Mouse (Mus musculus) MEL (cell line): ENCODE measurements around the gene Nelfe. TPM values are rescaled to one million over a fixed set of nuclear protein-coding genes. Genes with fewer than 3 reads are reported as not detected.

Experiments
- DNase-seq: peaks from one replicate; pipeline ENCODE4 v3.0.0; 2011; ENCODE audit warnings: low read depth, low spot score
- H3K27ac ChIP-seq: 2 replicates; pipeline ENCODE4 v1.5.1; 2012; ENCODE audit warnings: low read depth, mild to moderate bottlenecking, control low read depth, low read length, moderate library complexity; ENCODE audit not compliant: control insufficient read depth
- H3K27me3 ChIP-seq, 2 experiments: fragments of 150-350 bp in 1 of 2; sonication (generic) in 1 of 2; 2 replicates each; pipeline ENCODE4 v1.6.1; 2012; ENCODE audit warnings: low read length in 2 of 2, mild to moderate bottlenecking in 2 of 2, improper control_type of control experiment in 1 of 2, moderate library complexity in 1 of 2; ENCODE audit not compliant: insufficient read depth in 2 of 2, control insufficient read depth in 1 of 2
- H3K36me3 ChIP-seq, 2 experiments: 2 replicates each; pipeline ENCODE4 v1.6.1; 2012 to 2014; ENCODE audit warnings: low read length in 2 of 2, improper control_type of control experiment in 1 of 2, inconsistent platforms in 1 of 2, mild to moderate bottlenecking in 1 of 2; ENCODE audit not compliant: insufficient read depth in 2 of 2, control insufficient read depth in 1 of 2
- H3K4me1 ChIP-seq, 2 experiments: fragments of 150-350 bp in 1 of 2; sonication (generic) in 1 of 2; 2 replicates each; pipeline ENCODE4 v1.6.1; 2012; ENCODE audit warnings: low read length in 2 of 2, improper control_type of control experiment in 1 of 2, mild to moderate bottlenecking in 1 of 2; ENCODE audit not compliant: insufficient read depth in 2 of 2, control insufficient read depth in 1 of 2
- H3K4me3 ChIP-seq, 2 experiments: fragments of 150-350 bp in 1 of 2; sonication (generic) in 1 of 2; 2 replicates each; pipeline ENCODE4 v1.5.1; 2012; ENCODE audit warnings: low read depth in 2 of 2, low read length in 2 of 2, mild to moderate bottlenecking in 2 of 2, moderate library complexity in 2 of 2, control low read depth in 1 of 2, improper control_type of control experiment in 1 of 2; ENCODE audit not compliant: control insufficient read depth in 1 of 2, insufficient read depth in 1 of 2
- H3K79me2 ChIP-seq: 2 replicates; pipeline ENCODE4 v1.6.1; 2012; ENCODE audit warnings: mild to moderate bottlenecking, low read length, moderate library complexity; ENCODE audit not compliant: control insufficient read depth, poor library complexity, insufficient read depth
- H3K9ac ChIP-seq: 2 replicates; pipeline ENCODE4 v1.6.1; 2012; ENCODE audit warnings: low read depth, mild to moderate bottlenecking, control low read depth, low read length, moderate library complexity; ENCODE audit not compliant: control insufficient read depth, poor library complexity, severe bottlenecking
- H3K9me3 ChIP-seq: fragments of 150-350 bp; sonication (generic); replicated peaks from 2 replicates; pipeline ENCODE4 v1.6.1; 2012; ENCODE audit warnings: mild to moderate bottlenecking, low read length, improper control_type of control experiment, moderate library complexity; ENCODE audit not compliant: insufficient read depth
- BHLHE40 ChIP-seq: IDR thresholded peaks from 2 replicates; pipeline ENCODE4 v1.6.1; 2012; ENCODE audit warnings: low read depth, mild to moderate bottlenecking, inconsistent platforms, low read length, improper control_type of control experiment, borderline replicate concordance
- CHD1 ChIP-seq: IDR thresholded peaks from 2 replicates; pipeline ENCODE4 v1.6.1; 2012; ENCODE audit warnings: low read depth, mild to moderate bottlenecking, inconsistent platforms, low read length, improper control_type of control experiment
- E2F4 ChIP-seq: IDR thresholded peaks from 2 replicates; pipeline ENCODE4 v1.6.1; 2011; ENCODE audit warnings: low read depth, low read length, improper control_type of control experiment, borderline replicate concordance
- ETS1 ChIP-seq: IDR thresholded peaks from 2 replicates; pipeline ENCODE4 v1.6.1; 2012; ENCODE audit warnings: low read depth, mild to moderate bottlenecking, inconsistent platforms, low read length, improper control_type of control experiment, moderate library complexity
- GABPA ChIP-seq: IDR thresholded peaks from 2 replicates; pipeline ENCODE4 v1.6.1; 2012; ENCODE audit warnings: low read depth, mild to moderate bottlenecking, inconsistent platforms, low read length, improper control_type of control experiment, moderate library complexity
- GATA1 ChIP-seq: IDR thresholded peaks from 2 replicates; pipeline ENCODE4 v1.6.1; 2011; ENCODE audit warnings: low read depth, low read length, improper control_type of control experiment
- HCFC1 ChIP-seq: IDR thresholded peaks from 2 replicates; pipeline ENCODE4 v1.6.1; 2012; ENCODE audit warnings: low read depth, mild to moderate bottlenecking, inconsistent platforms, low read length, improper control_type of control experiment, moderate library complexity
- JUND ChIP-seq: IDR thresholded peaks from 2 replicates; pipeline ENCODE4 v1.6.1; 2011; ENCODE audit warnings: low read depth, mild to moderate bottlenecking, improper control_type of control experiment, low read length
- KAT2A ChIP-seq: conservative IDR thresholded peaks from 2 replicates; pipeline ENCODE4 v1.6.1; 2012; ENCODE audit warnings: low read depth, low read length, improper control_type of control experiment, inconsistent platforms
- MAFK ChIP-seq: IDR thresholded peaks from 2 replicates; pipeline ENCODE4 v1.6.1; 2011; ENCODE audit warnings: low read depth, mild to moderate bottlenecking, low read length, improper control_type of control experiment, borderline replicate concordance
- MAX ChIP-seq: IDR thresholded peaks from 2 replicates; pipeline ENCODE4 v1.6.1; 2011; ENCODE audit warnings: low read length, improper control_type of control experiment
- MAZ ChIP-seq: IDR thresholded peaks from 2 replicates; pipeline ENCODE4 v1.6.1; 2012; ENCODE audit warnings: low read depth, mild to moderate bottlenecking, inconsistent platforms, low read length, improper control_type of control experiment
- MEF2A ChIP-seq: IDR thresholded peaks from 2 replicates; pipeline ENCODE4 v1.6.1; 2014; ENCODE audit warnings: low read depth, mild to moderate bottlenecking, inconsistent platforms, low read length, improper control_type of control experiment; ENCODE audit not compliant: poor library complexity, insufficient replicate concordance, severe bottlenecking; ENCODE audit errors: extremely low read depth
- MXI1 ChIP-seq: IDR thresholded peaks from 2 replicates; pipeline ENCODE4 v1.6.1; 2011; ENCODE audit warnings: mild to moderate bottlenecking, low read depth, low read length, improper control_type of control experiment
- MYB ChIP-seq: IDR thresholded peaks from 2 replicates; pipeline ENCODE4 v1.6.1; 2011; ENCODE audit warnings: mild to moderate bottlenecking, low read depth, low read length, improper control_type of control experiment
- MYC ChIP-seq: IDR thresholded peaks from 2 replicates; pipeline ENCODE4 v1.6.1; 2011; ENCODE audit warnings: low read depth, mild to moderate bottlenecking, low read length, improper control_type of control experiment, moderate library complexity
- NELFE ChIP-seq: IDR thresholded peaks from 2 replicates; pipeline ENCODE4 v1.6.1; 2011; ENCODE audit warnings: low read depth, low read length, improper control_type of control experiment
- NRF1 ChIP-seq: IDR thresholded peaks from 2 replicates; pipeline ENCODE4 v1.6.1; 2014; ENCODE audit warnings: low read depth, mild to moderate bottlenecking, inconsistent platforms, low read length, improper control_type of control experiment, moderate library complexity; ENCODE audit not compliant: poor library complexity, insufficient read depth, severe bottlenecking
- POLR2A ChIP-seq, 2 experiments: IDR thresholded peaks; 2 replicates each; pipeline ENCODE4 v1.6.1; 2011 to 2012; ENCODE audit warnings: low read length in 2 of 2, mild to moderate bottlenecking in 2 of 2, control low read depth in 1 of 2, improper control_type of control experiment in 1 of 2, low read depth in 1 of 2, moderate library complexity in 1 of 2; ENCODE audit not compliant: control insufficient read depth in 1 of 2, insufficient read depth in 1 of 2, poor library complexity in 1 of 2
- POLR2AphosphoS2 ChIP-seq: IDR thresholded peaks from 2 replicates; pipeline ENCODE4 v1.6.1; 2011; ENCODE audit warnings: low read length, improper control_type of control experiment
- POLR2AphosphoS5 ChIP-seq: IDR thresholded peaks from 2 replicates; pipeline ENCODE4 v1.6.1; 2012; ENCODE audit warnings: low read depth, borderline replicate concordance, mild to moderate bottlenecking, inconsistent platforms, low read length, moderate library complexity, mixed read lengths
- RAD21 ChIP-seq: IDR thresholded peaks from 2 replicates; pipeline ENCODE4 v1.6.1; 2011; ENCODE audit warnings: mild to moderate bottlenecking, low read depth, low read length, improper control_type of control experiment
- RCOR1 ChIP-seq: IDR thresholded peaks from 2 replicates; pipeline ENCODE4 v1.6.1; 2012; ENCODE audit warnings: low read depth, mild to moderate bottlenecking, inconsistent platforms, low read length, improper control_type of control experiment
- SMC3 ChIP-seq: IDR thresholded peaks from 2 replicates; pipeline ENCODE4 v1.6.1; 2011; ENCODE audit warnings: low read depth, low read length, improper control_type of control experiment
- TAL1 ChIP-seq: IDR thresholded peaks from 2 replicates; pipeline ENCODE4 v1.6.1; 2012; ENCODE audit warnings: mild to moderate bottlenecking, inconsistent platforms, low read length, moderate library complexity, mixed read lengths
- TBP ChIP-seq: IDR thresholded peaks from 2 replicates; pipeline ENCODE4 v1.8.0; 2011; ENCODE audit warnings: low read depth, low read length, improper control_type of control experiment
- TCF12 ChIP-seq: IDR thresholded peaks from 2 replicates; pipeline ENCODE4 v1.6.1; 2014; ENCODE audit warnings: low read depth, mild to moderate bottlenecking, inconsistent platforms, low read length, improper control_type of control experiment, moderate library complexity
- UBTF ChIP-seq: IDR thresholded peaks from 2 replicates; pipeline ENCODE4 v1.6.1; 2012; ENCODE audit warnings: low read depth, mild to moderate bottlenecking, inconsistent platforms, low read length, improper control_type of control experiment, moderate library complexity, borderline replicate concordance; ENCODE audit not compliant: insufficient read depth
- USF1 ChIP-seq: IDR thresholded peaks from 2 replicates; pipeline ENCODE4 v1.6.1; 2014; ENCODE audit warnings: low read depth, mild to moderate bottlenecking, inconsistent platforms, low read length, improper control_type of control experiment, moderate library complexity
- USF2 ChIP-seq, 2 experiments: IDR thresholded peaks; 2 replicates each; pipeline ENCODE4 v1.6.1; 2011 to 2012; ENCODE audit warnings: improper control_type of control experiment in 2 of 2, low read length in 2 of 2, borderline replicate concordance in 1 of 2, inconsistent platforms in 1 of 2, low read depth in 1 of 2, mild to moderate bottlenecking in 1 of 2; ENCODE audit not compliant: insufficient read depth in 1 of 2
- ZC3H11A ChIP-seq: IDR thresholded peaks from 2 replicates; pipeline ENCODE4 v1.6.1; 2012; ENCODE audit warnings: low read depth, mild to moderate bottlenecking, inconsistent platforms, low read length, improper control_type of control experiment
- ZKSCAN1 ChIP-seq: IDR thresholded peaks from 2 replicates; pipeline ENCODE4 v1.6.1; 2012; ENCODE audit warnings: low read depth, mild to moderate bottlenecking, inconsistent platforms, low read length, improper control_type of control experiment, moderate library complexity
- ZMIZ1 ChIP-seq: IDR thresholded peaks from 2 replicates; pipeline ENCODE4 v1.6.1; 2012; ENCODE audit warnings: low read depth, mild to moderate bottlenecking, inconsistent platforms, low read length, improper control_type of control experiment, moderate library complexity
- ZNF384 ChIP-seq: IDR thresholded peaks from 2 replicates; pipeline ENCODE4 v1.6.1; 2012; ENCODE audit warnings: low read depth, mild to moderate bottlenecking, inconsistent platforms, low read length, improper control_type of control experiment
- polyA plus RNA-seq, 2 experiments: library from polyadenylated mRNA; stranded (reverse) in 1 of 2; unstranded in 1 of 2; fragments of >175 nt in 1 of 2; fragments of >200 nt in 1 of 2; gene quantifications; 2 replicates each; pipeline versions ENCODE4 v1.2.1 to v1.2.4; 2012; ENCODE audit warnings: low replicate concordance in 2 of 2, low read depth in 1 of 2; ENCODE audit not compliant: insufficient read length in 2 of 2, insufficient read depth in 1 of 2, missing spikeins in 1 of 2
- total RNA-seq: library from RNA; depleted of rRNA; stranded (reverse); fragments of 300-350 nt; gene quantifications from 2 replicates; pipeline ENCODE4 v1.2.3, GENCODE M21; 2012

Nelfe gene
- total and polyA plus RNA-seq, 3 experiments, result 67.6 to 192 TPM; not detected in 1

GRCm38 (mm10) chr17:34897373-34898159, 47.4 kb downstream of the Nelfe start:
- H3K9ac ChIP-seq, result peak overlapping the region; percentile 86
- H3K4me1 ChIP-seq, result peaks cover 0 to 21% of the 10 kb centered on the region in 2 experiments; a peak in 3 of 4 replicates
- H3K36me3 ChIP-seq, result peaks cover 2 to 17% of the 10 kb centered on the region in 2 experiments; a peak in 3 of 4 replicates
- H3K9me3 ChIP-seq, result no peaks in the 10 kb centered on the region
- peak; percentile 79 for DNase-seq
- no peaks in the 10 kb centered on the region for H3K27me3 ChIP-seq
- peak overlapping the region; percentile 65 to 88 for H3K4me3 ChIP-seq
- peaks cover 34% of the 10 kb centered on the region for H3K79me2 ChIP-seq
- H3K27ac ChIP-seq, result peak overlapping the region; percentile 90
- no peak for TF ChIP-seq JUND
- TF ChIP-seq TBP, result peak; percentile 42
- no peak for TF ChIP-seq MAZ
- TF ChIP-seq SMC3, result 0 out of 2 replicates have a peak, but pooled peaks have one; percentile 10
- TF ChIP-seq E2F4, result no peak
- TF ChIP-seq CHD1, result 0 out of 2 replicates have a peak, but pooled peaks have one; percentile 68
- TF ChIP-seq ZMIZ1, result peak; percentile 38; the same call in 1 of the 2 replicates
- TF ChIP-seq MXI1, result no peak
- TF ChIP-seq NELFE, result no peak
- TF ChIP-seq RCOR1, result peak; percentile 42; the same call in 1 of the 2 replicates
- TF ChIP-seq BHLHE40, result peak; percentile 35; the same call in 1 of the 2 replicates
- no peak for TF ChIP-seq UBTF
- no peak for TF ChIP-seq NRF1
- 0 out of 2 replicates have a peak, but pooled peaks have one; percentile 57 for TF ChIP-seq POLR2AphosphoS5
- no peak for TF ChIP-seq TAL1
- TF ChIP-seq ZNF384, result no peak
- TF ChIP-seq HCFC1, result peak; percentile 78
- no peak for TF ChIP-seq ZC3H11A
- TF ChIP-seq MEF2A, result no peak
- TF ChIP-seq MYB, result no peak
- 0 out of 2 replicates have a peak, but pooled peaks have one; percentile 11 for TF ChIP-seq MAFK
- peak; percentile 64 for TF ChIP-seq POLR2AphosphoS2
- 0 out of 2 replicates have a peak, but pooled peaks have one; percentile 21 for TF ChIP-seq TCF12
- TF ChIP-seq POLR2A (IDR thresholded peaks at IDR 0.05; ENCODE audit: control insufficient read depth in 1 of 2, insufficient read depth in 1 of 2, low read depth in 1 of 2, low read length in 2 of 2, poor library complexity in 1 of 2), result no peak; a peak in 2 of 4 replicates
- no peak for TF ChIP-seq GABPA
- peak; percentile 58 for TF ChIP-seq KAT2A
- no peak for TF ChIP-seq RAD21
- no peak for TF ChIP-seq USF2 (IDR thresholded peaks at IDR 0.05; ENCODE audit: borderline replicate concordance in 1 of 2, insufficient read depth in 1 of 2, low read depth in 1 of 2, low read length in 2 of 2)
- peak; percentile 20; the same call in 1 of the 2 replicates for TF ChIP-seq GATA1
- no peak for TF ChIP-seq ETS1
- peak; percentile 51; the same call in 1 of the 2 replicates for TF ChIP-seq ZKSCAN1
- peak; percentile 69 for TF ChIP-seq MAX
- TF ChIP-seq MYC, result peak; percentile 40; the same call in 1 of the 2 replicates
- no peak for TF ChIP-seq USF1
